Mouse (Mus musculus) frontal cortex, postnatal 36 days (tissue): ENCODE results near the gene Sapcd2.
A peak's percentile ranks its signal among the peaks of the same experiment; 100 is the strongest.
"Not testable (repeated sequence)": the region's sequence is repeated elsewhere in the genome, so short reads cannot be mapped to it uniquely, and the experiment has no call there.

Experiments
- DNase-seq, 2 experiments: peaks; one replicate each; pipeline ENCODE4 v3.0.0; 2022; ENCODE audit warnings: low spot score in 2 of 2

Sapcd2 gene

DNA sequence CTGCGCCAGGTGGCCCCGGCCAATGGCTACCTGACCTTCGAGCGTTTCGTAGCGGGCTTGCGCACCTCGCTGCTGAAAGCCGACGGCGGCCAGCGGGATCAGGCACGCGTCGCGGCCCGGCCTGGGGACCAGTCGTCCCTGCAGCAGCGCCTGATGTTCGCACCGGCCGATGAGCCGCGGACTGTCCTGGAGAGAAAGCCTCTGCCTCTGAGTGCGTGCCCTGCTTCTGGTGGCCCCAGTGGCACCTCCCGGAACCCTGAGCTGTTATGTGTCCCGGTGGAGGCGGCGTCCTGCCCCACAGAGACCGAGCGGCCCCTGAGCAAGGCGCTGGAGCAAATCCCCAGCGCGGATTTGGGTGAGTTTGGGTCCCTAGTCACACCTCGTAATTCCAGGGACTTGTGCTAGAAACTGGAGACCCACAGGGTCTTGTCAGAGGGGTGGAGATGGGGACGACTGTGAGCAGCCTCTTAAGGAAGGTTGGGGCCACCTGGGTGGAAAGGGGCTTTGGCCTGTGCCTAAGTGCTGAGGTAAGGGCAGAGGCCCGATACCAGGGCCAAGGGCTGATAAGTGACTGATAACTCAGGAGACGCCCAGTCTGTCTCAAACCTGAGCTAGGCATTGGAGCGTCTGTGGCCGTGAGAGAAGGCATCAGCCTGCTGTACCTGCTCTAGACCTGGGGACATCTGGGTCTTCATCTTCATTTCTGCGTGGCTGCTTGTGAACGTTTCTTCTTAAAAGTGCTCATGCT lies 697 bp downstream of the Sapcd2 start:
- DNase-seq: no peak

DNA sequence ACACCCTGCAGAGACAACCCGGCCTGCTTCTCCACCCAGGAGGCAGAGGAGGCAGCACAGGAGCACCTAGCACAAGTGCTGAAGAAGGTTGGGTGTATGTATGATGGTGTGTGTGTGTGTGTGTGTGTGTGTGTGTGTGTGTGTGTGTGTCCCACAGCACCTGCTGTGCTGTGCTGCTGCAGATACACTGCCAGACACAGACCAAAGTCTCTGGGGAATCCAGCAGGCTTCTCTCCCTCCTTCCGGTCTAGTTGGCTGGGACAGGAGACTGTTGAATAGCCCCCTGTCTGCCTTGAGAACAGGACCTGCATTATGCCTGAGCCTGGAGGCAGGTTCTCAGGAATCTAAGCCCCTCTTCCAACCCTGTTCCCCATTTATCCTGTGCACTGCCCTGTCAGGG lies 1.3 kb downstream of the Sapcd2 start:
- DNase-seq: no peak

DNA sequence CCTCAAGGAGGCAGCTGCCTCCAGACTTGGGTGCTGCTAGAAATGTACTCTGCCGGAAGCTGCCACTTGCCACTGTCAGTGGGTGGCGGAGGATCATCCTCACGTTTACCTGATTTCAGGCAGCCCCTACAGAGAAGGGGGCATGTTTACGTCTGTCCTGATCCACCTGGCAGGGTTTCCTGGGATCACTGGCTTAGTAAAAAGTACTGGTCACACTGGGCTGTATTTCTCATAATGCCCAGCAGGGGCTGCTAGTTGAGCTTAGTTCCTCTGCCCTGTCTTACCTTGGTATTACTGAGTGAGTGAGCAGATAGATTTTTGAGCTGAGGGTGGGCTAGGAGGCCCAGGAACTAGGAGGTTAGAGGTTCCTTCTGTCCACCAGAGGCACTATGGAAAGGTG lies 4.5 kb downstream of the Sapcd2 start:
- peak in 1 of 2 experiments; percentile 71 for DNase-seq

DNA sequence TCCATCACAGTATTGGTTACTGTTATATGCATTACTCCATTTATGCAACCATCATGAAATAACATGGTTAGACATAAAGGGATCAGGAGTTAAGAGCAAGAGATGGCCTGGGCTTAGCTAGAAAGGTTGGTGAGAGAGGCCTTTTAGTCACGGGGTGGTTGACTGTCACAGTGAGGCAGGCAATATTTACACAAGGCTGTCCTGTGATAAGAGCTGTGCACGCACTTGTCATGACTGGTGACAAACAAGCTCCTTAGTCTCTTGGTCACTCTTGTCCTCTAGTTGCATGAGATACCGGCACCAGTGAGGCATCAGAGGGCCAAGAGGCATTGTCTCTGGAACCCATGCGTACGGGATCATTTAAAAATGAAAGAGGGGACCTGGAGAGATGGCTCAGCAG lies 12.4 kb downstream of the Sapcd2 start:
- DNase-seq: no peak

DNA sequence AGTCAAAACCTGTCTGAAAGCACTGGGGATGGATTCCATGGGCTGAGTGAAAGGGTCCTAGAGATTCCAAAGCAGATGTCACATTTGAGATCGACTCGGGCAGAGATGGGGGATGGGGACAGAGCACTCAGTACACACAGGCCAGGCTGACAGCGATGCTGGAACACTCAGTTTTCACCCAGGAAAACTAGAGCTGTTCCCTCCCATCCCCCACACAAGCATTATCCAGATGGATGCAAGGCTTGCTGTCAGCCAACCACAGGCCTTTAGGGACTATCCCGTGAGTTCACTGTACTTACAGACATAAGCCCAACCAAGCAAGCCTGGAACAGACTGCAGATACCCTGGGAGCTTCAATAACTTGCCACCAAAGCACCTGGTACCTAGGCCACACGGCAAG lies 19.1 kb downstream of the Sapcd2 start:
- no peak for DNase-seq

DNA sequence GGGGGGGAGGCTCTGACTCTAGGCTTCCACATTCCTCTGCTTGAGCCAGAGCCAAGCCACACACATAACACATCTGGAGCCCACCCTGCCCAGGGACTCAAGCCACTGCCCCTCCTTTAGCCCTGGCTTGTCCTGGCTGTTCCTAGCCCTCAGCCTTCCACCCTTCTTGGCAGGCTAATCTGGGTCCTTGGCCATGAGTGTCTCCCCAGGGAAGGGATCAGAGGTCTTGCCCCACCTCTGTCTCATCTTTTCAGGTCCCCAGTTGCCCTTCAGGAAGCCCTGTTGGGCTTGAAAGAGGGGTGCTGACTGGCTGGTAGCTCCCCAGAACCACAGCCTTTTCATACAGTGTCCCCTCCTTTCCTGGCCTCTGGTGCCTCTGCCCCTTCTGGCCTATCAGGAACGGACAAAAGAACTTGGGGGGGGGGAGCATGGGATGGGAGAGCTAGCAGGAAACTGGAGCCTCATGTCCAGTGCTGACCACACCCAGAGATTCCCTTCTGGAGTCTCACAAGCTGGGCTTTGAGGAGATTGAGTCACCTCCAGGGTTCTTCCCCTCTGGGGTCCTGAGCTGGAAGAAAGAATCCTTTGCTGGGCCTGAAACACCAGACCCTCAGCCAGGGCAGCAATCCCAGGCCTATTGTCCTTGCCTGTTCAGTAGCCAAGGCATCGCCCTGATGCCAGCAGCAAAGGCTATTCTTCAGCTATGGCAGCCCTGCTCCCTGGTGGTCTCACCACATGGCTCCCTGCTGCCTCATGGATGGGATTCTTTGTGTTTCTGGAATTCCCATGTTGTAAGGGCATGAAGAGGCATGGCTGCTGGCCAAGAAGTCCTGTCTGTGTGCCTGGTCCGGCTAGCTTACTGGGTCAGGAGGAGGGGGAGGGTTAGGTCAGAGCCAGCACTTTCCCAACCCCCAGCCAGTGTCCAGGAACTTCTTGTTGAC lies 22.4 kb downstream of the Sapcd2 start:
- DNase-seq: peak in 1 of 2 experiments; percentile 43

DNA sequence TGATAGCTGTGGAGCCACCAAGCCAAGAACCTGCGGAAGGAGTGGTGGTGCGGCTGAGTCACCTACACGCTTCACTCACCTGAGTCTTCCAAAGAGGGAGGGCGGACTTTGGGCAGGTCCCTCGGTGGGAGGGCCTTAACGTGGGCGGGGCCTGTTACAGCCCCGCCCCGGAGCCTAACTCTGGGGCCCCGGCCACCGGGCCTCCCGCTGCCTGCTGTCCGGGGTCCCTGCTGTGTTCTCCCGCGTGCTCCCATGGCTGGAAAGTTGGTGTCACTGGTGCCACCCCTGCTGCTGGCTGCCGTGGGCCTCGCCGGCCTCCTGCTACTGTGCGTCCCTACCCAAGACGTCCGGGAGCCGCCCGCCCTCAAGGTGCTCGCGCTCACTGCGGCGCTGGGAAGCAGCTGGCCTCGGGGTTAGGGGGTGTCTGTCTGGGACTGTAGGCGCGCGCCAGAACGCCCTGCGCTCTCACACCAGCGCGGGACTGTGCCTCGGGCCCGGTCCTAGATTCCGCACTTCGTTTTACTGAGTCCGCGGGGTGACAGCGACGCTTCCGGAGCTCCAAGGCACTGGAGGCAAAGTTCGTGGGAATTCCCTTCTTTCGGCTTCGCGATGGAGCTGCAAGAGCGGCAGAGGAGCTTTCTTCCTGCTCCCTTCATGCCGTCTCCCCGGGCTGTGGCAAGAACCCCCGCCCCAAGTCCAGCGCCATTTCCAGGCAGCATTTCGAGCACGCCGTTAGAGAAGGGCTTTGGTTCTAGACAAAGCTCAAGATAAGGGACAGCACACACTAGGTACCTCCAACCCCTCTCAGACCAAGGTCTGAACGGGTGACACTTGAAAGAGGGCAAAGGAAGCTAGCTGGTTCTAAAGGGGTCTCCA lies 23.8 kb downstream of the Sapcd2 start, which contains the start of gene Entpd2:
Gene Entpd2 (plus strand): TSS at position 154 of the 876 bp plus-strand sequence.
- DNase-seq: no peak

DNA sequence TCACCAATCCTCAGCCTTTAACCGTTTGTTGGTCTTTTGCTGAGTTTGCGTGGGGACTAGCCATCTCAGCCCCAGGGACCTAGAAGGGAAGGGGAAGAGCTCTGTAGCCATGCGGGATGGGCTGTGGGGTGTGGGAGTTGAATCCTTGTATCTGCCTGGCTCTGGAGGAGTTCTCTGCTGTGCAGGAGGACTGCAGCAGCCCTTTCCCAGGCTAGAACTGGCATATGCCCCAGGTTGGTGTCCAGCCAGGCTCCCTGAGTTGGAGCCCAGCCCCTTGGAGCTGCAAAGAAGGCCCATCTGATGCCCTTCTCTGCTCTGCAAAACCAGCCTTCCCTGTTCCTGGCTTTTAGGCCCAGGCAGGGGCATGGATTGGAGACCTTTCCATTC lies 24.5 kb downstream of the Sapcd2 start:
- no peak for DNase-seq

DNA sequence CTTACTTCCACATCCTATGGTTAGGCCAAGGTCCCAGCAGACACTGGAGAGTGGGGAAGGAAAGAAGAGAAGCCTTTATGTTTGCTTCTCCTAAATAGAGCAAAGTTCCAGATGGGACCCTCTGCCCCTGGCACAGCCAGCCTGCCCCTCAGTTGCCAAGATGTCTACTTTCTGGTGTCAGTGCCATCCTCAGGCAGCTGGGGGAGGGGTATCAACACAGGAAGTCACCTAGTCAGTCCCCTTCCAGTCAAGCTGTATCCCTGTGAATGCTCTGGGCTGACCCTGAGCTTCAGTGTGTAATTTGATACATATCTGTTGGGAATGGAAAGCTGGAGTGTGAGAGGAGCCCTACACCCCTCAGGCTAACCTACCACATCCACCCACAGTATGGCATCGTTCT lies 24.9 kb downstream of the Sapcd2 start:
- no peak for DNase-seq

DNA sequence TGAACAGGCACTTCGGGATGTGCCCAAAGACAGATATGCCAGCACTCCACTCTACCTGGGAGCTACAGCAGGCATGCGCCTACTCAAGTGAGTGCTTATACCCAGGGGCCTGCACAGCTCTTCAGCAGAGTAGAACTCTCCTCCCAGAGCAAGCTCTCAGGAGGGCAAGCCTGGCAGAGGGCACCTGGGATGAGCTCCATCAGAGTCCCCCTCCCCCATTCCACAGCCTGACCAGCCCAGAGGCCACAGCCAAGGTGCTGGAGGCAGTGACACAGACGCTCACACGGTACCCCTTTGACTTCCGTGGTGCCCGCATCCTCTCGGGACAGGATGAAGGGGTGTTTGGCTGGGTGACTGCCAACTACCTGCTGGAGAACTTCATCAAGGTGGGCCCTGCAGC lies 25.9 kb downstream of the Sapcd2 start:
- DNase-seq: no peak

DNA sequence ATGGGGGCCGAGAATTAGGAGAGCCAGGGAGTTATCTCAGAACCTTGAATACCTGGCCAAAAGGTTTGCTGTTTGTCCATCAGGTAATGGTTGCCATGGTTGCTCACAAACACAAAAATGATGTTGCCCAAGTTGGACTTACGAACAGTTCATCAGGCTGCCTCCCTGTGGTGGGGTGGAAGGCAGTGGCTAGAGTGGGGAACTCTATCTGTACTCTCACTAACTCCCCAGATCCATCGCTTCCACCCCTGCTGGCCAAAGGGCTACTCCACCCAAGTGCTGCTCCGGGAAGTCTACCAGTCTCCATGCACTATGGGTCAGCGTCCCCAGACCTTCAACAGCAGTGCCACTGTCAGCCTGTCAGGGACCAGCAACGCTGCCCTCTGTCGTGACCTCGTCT lies 26.9 kb downstream of the Sapcd2 start, which contains the start of gene Npdc1:
Gene Npdc1 (plus strand): TSS at position 301 of the 400 bp plus-strand sequence.
- DNase-seq: no peak

DNA sequence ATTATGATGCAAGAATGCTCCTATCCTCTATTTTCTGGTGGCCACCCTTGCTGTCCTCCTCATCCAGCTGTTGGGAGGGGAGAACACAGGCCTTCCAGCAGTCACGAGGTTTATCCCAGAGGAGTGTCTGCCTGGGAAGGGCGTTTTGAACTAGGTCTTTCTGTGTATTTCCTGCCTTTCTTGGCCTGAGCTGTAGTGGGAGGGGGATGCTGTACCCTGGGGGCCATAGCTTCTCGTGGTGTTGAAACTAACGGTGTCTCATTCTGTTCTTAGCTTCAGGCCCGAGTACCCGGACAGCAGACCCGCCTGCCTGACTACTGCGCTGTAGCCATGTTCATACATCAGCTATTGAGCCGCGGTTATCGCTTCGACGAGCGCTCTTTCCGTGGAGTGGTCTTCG lies 28.2 kb downstream of the Sapcd2 start:
- DNase-seq: no peak

DNA sequence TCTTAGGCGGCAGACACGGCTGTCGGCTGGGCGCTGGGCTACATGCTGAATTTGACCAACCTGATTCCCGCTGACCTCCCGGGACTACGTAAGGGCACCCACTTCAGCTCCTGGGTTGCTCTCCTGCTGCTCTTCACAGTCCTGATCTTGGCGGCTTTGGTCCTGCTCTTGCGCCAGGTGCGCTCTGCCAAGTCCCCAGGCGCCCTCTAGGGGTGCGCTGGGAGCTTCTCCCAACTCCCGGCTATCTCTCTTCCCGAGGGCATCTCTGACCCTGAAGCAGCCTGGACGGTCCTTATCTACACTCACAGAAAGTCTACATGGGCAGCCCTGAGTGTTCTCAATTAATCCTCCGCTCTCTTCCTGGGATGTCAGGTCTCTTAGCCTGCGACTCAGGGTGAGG lies 28.6 kb downstream of the Sapcd2 start:
- peak in 1 of 2 experiments; percentile 59 for DNase-seq

DNA sequence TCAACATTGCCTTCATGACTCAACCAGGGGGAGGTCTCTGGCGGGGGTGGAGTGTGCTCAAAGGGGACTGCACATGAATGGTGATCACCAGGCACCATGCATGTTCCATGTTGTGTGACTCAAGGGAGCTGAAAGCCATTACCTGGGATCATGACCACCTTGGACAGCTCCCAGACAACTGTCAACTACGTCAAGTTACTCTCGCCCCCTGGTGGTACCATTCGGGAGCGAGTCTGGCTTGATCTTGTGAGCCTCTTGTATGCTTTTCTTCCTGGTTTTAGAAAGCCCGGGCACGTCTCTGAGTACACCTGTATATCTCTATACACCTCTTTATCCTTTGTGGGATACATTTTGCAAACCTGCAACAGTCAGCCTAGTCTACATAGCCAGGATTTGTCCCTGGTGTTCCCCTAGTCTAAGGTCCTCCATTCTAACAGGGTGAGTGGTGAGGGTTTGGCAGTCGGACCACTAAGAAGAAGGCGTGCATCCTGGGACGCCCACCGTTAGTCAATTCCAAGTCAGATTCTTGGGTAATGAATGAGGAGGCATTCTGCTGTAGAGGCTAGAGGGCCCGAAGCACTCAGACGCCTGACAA lies 30.4 kb downstream of the Sapcd2 start:
- DNase-seq: peak; percentile 56 to 73

DNA sequence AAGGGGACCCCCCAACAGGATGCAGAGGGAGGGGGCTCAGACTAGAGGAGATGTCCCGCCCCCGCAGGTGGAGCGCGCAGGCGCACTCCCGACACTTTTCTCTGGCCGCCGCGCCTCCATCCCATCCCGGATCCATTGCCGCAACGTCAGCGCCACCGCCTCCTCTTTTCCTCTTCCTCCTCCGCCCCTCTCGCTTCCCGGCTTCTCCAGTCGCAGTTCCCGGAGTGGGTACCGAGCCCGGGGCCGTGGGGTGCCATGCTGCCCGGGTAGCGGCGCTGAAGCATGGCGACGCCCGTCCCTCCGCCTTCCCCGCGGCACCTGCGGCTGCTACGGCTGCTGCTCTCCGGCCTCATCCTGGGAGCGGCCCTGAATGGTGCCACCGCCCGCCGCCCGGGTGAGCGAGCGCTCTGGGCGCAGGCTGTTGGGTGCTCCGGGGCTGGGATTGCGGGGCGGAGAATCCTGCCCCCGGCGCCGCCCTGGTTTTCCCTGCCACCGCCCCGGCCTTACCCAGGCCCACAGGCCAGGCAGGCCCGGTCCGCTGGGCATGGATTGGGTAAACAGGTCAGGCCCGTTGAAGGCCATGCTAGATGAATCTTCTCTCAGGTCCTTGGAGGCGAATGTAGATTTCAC lies 31.0 kb downstream of the Sapcd2 start:
- DNase-seq: peak; percentile 91 to 94

DNA sequence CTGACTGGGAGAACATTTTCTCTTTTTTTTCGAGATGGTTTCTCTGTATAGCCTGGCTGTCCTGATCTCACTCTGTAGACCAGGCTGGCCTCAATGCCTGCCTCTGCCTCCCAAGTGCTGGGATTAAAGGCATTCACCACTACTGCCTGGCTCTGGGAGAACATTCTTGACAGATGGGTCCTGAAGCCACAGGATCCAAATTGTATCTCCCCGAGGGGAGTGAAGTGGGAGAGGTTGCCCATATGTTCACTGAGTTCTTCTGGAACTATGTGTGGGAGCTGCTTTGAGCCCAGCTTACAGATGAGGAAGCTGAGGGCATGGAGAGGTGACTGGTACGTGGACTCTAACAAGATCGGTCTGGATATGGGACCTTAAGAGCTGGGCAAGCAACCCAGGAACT lies 31.9 kb downstream of the Sapcd2 start:
- DNase-seq: no peak

DNA sequence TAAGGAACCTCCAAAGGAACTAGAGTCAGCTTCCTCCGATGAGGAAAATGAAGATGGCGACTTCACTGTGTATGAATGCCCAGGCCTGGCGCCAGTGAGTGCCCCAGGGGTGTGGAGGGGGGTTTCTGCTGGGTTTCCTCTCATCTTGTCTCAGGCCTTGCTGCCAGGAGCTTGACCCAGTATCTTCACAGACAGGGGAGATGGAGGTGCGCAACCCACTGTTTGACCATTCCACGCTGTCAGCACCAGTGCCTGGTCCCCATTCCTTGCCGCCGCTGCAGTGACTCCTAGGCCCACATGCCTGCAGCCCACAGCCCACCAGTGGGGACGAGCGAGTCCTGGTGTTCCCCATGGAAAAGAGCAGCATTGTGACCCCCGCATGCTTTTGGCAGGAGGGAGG lies 36.8 kb downstream of the Sapcd2 start:
- no peak for DNase-seq

DNA sequence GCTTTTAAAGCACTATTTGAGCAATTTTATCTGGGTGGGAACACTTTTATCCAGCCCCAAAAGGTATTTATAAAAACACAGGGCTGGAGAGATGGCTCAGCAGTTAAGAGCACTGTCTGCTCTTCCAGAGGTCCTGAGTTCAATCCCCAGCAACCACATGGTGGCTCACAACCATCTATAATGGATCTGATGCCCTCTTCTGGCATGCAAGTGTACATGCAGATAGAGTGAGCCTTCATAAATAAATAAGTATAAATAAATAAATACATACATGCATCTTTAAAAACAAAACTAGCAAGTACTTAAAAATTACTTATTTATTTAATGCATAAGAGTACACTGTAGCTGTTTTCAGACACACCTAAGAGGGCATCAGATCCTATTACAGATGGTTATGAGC lies 41.3 kb downstream of the Sapcd2 start:
- DNase-seq: not testable (repeated sequence)

DNA sequence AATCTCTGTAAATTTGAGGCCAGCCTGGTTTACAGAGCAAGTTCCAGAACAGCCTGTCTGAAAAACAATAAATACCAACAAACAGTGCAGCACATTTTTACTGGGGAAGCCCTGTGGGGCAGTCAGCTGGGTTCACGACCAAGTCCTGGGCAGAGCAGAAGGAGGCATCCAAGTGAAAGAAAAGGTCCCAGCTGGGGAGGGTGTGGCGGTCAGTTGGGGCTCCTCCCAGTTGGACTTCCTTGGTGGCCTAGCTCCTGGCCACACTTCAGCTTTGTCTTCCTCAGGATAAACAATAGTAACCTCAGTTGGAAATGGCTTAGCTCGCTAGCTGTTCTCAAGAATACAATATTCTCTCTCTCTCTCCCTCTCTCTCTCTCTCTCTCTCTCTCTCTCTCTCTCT lies 45.3 kb downstream of the Sapcd2 start:
- no peak for DNase-seq

DNA sequence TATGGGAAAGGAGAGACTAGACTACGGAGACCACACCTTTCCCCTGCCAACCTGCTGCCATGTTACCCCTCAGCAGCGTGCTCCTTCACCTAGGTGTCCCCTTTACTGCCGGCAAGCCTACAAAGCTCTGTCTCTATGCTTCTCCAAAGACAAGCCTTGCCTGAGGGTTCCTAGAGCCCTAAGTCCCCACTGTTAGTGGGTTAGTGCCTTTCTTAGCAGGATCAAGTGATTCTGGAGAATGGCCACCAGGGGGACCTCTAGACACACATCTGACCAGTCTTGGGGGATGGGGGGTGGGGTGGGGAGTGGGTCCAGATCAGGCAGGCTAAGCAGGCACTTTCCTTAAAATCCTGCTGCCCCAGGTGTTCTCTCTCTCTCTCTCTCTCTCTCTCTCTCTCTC lies 49.8 kb downstream of the Sapcd2 start:
- peak in 1 of 2 experiments; percentile 37 for DNase-seq
